Mouse (Mus musculus) left cerebral cortex, adult 2 months (tissue): Measurements from ENCODE around the gene Wbp1l. TPM values are rescaled to one million over a fixed set of nuclear protein-coding genes. Genes with fewer than 3 reads are reported as not detected.

ENCODE experiments used
- DNase-seq, 2 experiments: peaks; one replicate each; pipeline ENCODE4 v3.0.0; 2021 to 2022; ENCODE audit warnings: low spot score in 2 of 2, mixed read lengths in 1 of 2; ENCODE audit errors: extremely low spot score in 1 of 2
- H3K27ac ChIP-seq: fragments of 200-600 bp; 2 replicates; pipeline ENCODE4 v1.8.1; 2022
- H3K4me3 ChIP-seq: fragments of 200-600 bp; 2 replicates; pipeline ENCODE4 v1.8.1; 2022
- CTCF ChIP-seq: fragments of 200-600 bp; IDR thresholded peaks from 2 replicates; pipeline ENCODE4 v1.8.1; 2022; ENCODE audit warnings: antibody characterized with exemption, mild to moderate bottlenecking, moderate library complexity
- intact Hi-C: fragments of 180-260 bp; cut with DNase I; formaldehyde crosslinking; loops from one replicate; pipeline ENCODE4 v1.15.1; 2025
- total RNA-seq, 2 experiments: library from RNA; stranded (reverse); gene quantifications; 2 replicates each; pipeline ENCODE4 v1.2.3; 2021

The Wbp1l gene
- total RNA-seq, 2 experiments from 2014 or later, result 36.8 to 42.6 TPM

DNA sequence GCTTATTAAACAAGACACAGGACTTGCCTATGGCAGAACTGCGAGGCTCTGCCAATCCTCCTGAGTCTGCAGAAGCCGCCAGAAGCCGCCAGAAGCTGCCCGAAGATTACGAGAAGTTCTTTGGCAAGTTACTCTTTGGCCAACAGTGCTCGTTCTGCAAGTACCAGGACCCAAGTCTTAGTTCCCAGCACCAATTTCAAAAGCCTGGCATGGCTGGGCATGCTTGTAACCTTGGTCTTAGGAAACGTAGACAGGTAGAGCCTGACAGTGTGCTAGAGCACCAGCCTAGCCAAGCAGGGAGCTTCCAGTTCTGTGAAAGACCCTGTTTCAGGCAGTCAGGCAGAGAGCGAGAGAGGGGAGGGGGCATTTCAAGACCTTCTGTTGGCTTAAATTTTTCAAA, 97.6 kb downstream of the Wbp1l start:
- DNase-seq, result no peak
- intact Hi-C loops, result no loop called here
- H3K4me3 ChIP-seq, result no peak overlapping the region
- no peak overlapping the region for H3K27ac ChIP-seq
- TF ChIP-seq CTCF, result no peak

DNA sequence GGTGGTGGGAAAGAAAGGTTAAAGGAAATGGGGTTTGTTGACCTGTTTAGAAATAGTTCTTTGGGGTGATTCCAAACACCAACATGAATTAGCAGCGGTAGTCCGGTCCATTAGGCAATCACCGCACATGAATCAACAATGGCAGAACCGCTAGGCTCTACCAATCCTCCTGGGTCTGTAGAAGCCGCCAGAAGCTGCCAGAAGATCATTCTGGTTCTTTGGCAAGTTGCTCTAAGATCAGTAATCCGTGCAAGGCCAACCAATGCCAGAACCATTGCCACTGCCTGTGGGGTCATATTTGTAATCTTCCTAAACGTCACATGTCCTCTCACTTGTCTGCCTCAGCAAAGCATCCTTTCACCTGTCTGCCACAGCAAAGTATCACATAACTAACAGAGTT, 98.1 kb downstream of the Wbp1l start:
- intact Hi-C loops, result no loop called here
- Histone ChIP-seq H3K4me3 (no peak overlapping the region), H3K27ac (no peak overlapping the region)
- TF ChIP-seq CTCF, result no peak
- no peak for DNase-seq

DNA sequence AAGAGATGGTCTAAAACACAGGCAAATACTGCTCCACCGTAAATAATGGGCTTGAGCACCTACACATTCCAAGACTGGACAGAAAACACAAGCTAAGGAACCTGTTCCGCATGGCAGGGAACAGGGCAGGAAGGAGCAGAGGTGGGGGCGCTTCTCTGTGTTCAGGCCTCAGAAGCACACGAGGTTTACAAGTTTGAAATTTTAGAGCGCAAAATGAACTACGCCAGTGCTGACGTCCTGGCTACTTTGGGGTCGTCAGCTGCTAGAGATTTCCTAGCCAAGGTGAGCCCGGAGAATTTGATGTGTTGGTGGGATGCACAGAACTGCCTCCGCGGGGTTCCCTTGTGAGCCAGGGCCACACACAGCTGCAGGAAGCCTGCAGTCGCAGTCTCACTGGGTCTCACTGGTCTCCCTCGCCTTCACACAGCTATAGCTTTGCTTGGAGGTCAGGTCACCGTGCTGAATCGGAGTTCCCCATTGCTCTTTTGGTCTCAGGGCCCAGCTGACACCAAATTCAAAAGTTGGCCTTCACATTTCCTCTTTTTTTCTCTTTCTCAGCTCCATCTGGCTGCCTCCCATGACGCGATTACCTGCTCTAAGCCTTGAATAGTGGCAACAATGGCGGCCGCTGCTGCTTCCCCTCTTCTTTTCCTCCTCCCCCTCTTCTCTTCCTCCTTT, 99.1 kb downstream of the Wbp1l start:
- intact Hi-C loops, result no loop called here
- TF ChIP-seq CTCF, result no peak
- no peak for DNase-seq
- Histone ChIP-seq H3K4me3 (no peak overlapping the region), H3K27ac (no peak overlapping the region)

DNA sequence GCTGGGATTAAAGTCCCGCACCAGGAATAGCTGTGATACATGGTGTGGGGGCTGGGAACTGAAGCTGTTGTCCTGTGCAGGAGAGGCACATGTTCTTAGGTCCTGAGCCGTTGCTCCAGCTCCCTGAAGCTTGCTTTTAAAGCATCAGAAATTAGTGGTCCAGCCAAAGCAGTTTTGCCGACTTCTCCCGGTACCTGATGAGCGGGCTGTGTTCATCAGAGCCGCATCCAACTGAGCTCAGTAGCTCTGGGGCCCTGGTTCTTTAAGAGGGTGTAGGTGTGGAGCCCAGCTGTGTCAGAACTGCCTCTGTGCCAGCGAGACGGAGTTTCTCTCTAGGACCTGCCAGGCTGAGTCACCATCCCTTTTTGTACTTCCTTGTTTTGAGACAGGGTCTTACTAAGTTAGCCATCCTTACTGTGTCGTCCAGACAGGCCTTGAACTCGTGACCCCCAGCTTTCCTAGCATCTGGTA, 100.2 kb downstream of the Wbp1l start:
- Histone ChIP-seq H3K4me3 (no peak overlapping the region), H3K27ac (no peak overlapping the region)
- peak in 1 of 2 experiments; percentile 28 for DNase-seq
- intact Hi-C loops, result no loop called here
- TF ChIP-seq CTCF, result no peak

DNA sequence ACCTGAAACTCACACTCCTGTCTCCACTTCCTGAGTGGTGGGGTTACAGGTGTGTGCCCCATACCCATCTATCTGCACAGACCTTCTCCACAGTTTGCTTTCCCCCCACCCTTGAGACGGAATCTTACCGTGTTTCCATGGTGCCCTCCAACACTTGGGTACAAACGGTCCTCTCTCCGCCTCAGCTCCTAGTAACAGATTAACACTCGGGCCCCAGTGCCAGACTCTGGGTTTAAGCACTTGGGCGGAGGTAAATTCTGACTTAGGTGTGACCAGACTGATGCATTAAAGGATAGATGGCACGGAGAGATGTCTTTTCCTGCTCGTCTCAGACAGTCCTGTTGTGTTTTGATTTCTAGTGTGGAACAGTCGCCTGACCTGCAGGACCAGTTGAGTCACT, 102.3 kb downstream of the Wbp1l start:
- Histone ChIP-seq H3K4me3 (no peak overlapping the region), H3K27ac (no peak overlapping the region)
- no peak for DNase-seq
- intact Hi-C loops, result no loop called here
- no peak for TF ChIP-seq CTCF

DNA sequence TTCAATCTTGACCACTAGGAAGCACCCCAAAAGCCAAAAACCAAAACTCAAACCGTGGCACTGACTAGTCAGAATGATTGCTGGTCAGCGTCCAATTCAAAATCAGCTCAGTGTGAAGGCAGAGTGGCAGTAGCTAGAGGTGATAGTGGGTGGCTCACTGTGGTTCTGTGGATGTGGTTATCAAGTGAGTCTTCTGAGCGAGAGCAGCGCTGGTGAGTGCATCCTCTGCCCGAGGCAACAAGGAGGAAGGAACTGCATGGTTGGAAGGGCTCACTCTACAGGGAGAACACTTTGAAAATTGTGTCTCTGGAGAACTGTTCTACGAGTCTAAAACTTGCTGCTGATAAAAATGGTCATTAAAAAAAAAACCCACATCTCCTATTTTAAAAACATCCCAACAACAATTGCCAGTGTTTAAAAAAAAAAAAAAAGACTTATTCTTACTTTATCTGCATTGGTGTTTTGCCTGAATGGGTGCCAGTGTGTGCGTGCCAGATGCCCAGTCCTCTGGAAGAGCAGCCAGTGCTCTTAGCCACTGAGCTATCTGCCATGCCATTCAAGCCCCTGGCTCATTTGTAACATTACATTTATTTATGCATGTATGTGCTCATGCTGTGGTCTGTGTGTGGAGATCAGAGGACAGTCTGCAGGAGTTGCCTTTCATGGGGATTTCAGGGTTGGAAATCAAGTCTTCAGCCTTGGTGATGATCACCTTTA, 107.1 kb downstream of the Wbp1l start:
- no peak for TF ChIP-seq CTCF
- Histone ChIP-seq H3K4me3 (no peak overlapping the region), H3K27ac (no peak overlapping the region)
- DNase-seq, result no peak
- intact Hi-C loops, result no loop called here

DNA sequence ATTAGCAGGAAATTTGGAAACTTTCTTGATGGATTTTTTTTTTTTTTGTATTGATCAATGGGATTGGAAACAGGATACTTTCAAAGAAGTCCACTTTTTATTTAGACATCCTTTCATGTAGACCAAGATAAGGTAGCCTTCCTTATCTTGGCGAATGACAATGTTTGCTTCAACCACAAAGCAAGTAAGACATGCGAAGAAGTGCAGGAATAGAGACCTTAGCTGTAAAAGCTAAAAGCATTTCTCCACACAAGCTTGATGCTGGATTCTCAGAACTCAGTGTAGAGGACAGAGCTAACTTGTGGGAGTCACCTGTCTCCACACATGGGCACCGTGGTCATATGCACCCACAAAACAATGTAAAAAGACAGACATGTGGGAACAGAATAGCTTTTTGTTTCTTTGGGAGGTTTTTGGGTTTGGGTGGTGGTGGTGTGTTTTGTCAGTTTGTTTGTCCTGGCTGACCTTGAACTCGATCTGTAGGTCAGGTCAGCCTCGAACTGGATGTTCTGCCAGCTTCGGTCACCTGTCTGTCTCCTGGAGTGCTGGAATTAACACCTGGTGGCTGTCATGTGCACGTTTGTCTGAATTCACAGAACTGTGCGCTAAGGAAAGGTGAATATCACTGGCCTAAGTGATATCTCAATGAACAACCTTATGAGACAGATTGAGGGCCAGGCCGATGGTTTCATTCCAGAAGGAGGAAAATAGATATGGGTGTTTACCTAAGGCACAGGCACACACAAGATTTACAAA, 107.8 kb downstream of the Wbp1l start:
- Histone ChIP-seq H3K27ac (no peak overlapping the region; the same call in 1 of the 2 replicates), H3K4me3 (peak overlapping the region; percentile 48)
- no peak for TF ChIP-seq CTCF
- DNase-seq, result no peak
- intact Hi-C loops, result no loop called here

Other genes with a start within 250 kb of the Wbp1l start
- gene 2310034G01Rik, start 248.8 kb upstream of the Wbp1l start, total RNA-seq, result under 1 TPM; 0.66 to 0.91 TPM
- 100 to 1,000 TPM; 179 to 197 TPM for gene Actr1a, start 203.3 kb upstream of the Wbp1l start, total RNA-seq
- gene Sufu, start 202.2 kb upstream of the Wbp1l start, total RNA-seq, result 10 to 100 TPM; 19.4 to 20.1 TPM
- gene Trim8, start 97.4 kb upstream of the Wbp1l start, total RNA-seq, result 100 to 1,000 TPM; 114 to 121 TPM
- 100 to 1,000 TPM; 120 to 129 TPM for gene Arl3, start 25.9 kb upstream of the Wbp1l start, total RNA-seq
- 1 to 10 TPM; 4.6 to 7.4 TPM for gene Sfxn2, start 25.7 kb upstream of the Wbp1l start, total RNA-seq
- not detected for gene Cyp17a1, start 74.1 kb downstream of the Wbp1l start, total RNA-seq
- 10 to 100 TPM; 22.0 to 22.3 TPM for gene Borcs7, start 90.8 kb downstream of the Wbp1l start, total RNA-seq
- 10 to 100 TPM; 26.5 to 27.4 TPM for gene As3mt, start 108.4 kb downstream of the Wbp1l start, total RNA-seq
- gene Cnnm2, start 162.5 kb downstream of the Wbp1l start, total RNA-seq, result 10 to 100 TPM; 35.7 to 37.3 TPM